In genomic region chr1:170431312-170431711, GRCm38 (mm10) we compare ENCODE assay signal across 10 mouse cellular contexts.
DNase-seq lines count a peak whose midpoint lies in the region; ATAC-seq and TF ChIP-seq lines count a peak whose summit lies in the region.
"Had no signal": no experiment of that assay in that cellular context is flagged by ENCODE, and none has a peak within 500 bp of the region (broad histone marks: within the 10 kb centered on the region; RNA-seq: fewer than 3 reads in every experiment).

No protein-coding gene starts in this region.

- 0 out of 2 replicates have a peak, but pooled peaks cover 4% of the 10 kb centered on the region for H3K4me1 ChIP-seq in hindbrain, postnatal 0 days (ENCODE audit: insufficient read depth, low read length)
- no peaks in the 10 kb centered on the region for H3K4me1 ChIP-seq in hindbrain, embryonic 14.5 days (replicated peaks; ENCODE audit: control insufficient read depth, insufficient read depth, low read length)
- H3K4me1 ChIP-seq in lung, embryonic 16.5 days (replicated peaks; ENCODE audit: control insufficient read depth, insufficient read depth, low read length), result no peaks in the 10 kb centered on the region

- 47% methylated on average over 5 of the region's 5 CpGs for WGBS in hindbrain, postnatal 0 days
- WGBS in hindbrain, embryonic 14.5 days, result 61% methylated on average over 5 of the region's 5 CpGs
- 49% methylated on average over 5 of the region's 5 CpGs for WGBS in lung, embryonic 16.5 days

- no peak for TF ChIP-seq CTCF in hindbrain, postnatal 0 days (IDR thresholded peaks at IDR 0.05; ENCODE audit: low read depth)

- no peak overlapping the region for H3K4me3 ChIP-seq in hindbrain, postnatal 0 days (ENCODE audit: low read length)
- no peak overlapping the region for H3K4me3 ChIP-seq in hindbrain, embryonic 14.5 days (replicated peaks; ENCODE audit: low read length)
- H3K4me3 ChIP-seq in lung, embryonic 16.5 days (ENCODE audit: low read length), result no peak overlapping the region

- H3K9ac ChIP-seq in hindbrain, postnatal 0 days (replicated peaks; ENCODE audit: low read length), result no peak overlapping the region
- H3K9ac ChIP-seq in hindbrain, embryonic 14.5 days, result no peak overlapping the region
- no peak overlapping the region for H3K9ac ChIP-seq in lung, embryonic 16.5 days (ENCODE audit: low read length)
- H3K9ac ChIP-seq: liver, postnatal 0 days had no signal

- H3K27me3 ChIP-seq in hindbrain, postnatal 0 days (ENCODE audit: insufficient read depth, low read length), result no peaks in the 10 kb centered on the region
- no peaks in the 10 kb centered on the region for H3K27me3 ChIP-seq in hindbrain, embryonic 14.5 days (ENCODE audit: control insufficient read depth, insufficient read depth, low read length)
- H3K27me3 ChIP-seq in lung, embryonic 16.5 days (ENCODE audit: control insufficient read depth, insufficient read depth, low read depth, low read length), result no peaks in the 10 kb centered on the region; the same call in 1 of the 2 replicates

- H3K4me2 ChIP-seq in hindbrain, postnatal 0 days (ENCODE audit: low read depth, low read length), result no peak overlapping the region
- H3K4me2 ChIP-seq in hindbrain, embryonic 14.5 days (replicated peaks), result no peak overlapping the region
- no peak overlapping the region for H3K4me2 ChIP-seq in lung, embryonic 16.5 days (ENCODE audit: low read depth, low read length)

- H3K27ac ChIP-seq in hindbrain, postnatal 0 days, result no peak overlapping the region
- no peak overlapping the region for H3K27ac ChIP-seq in hindbrain, embryonic 14.5 days
- H3K27ac ChIP-seq in lung, embryonic 16.5 days (ENCODE audit: low read length), result no peak overlapping the region

- peak; percentile 45 for DNase-seq in hindbrain, postnatal 0 days (ENCODE audit: low spot score)
- no peak for DNase-seq in hindbrain, embryonic 14.5 days (ENCODE audit: low spot score)
- no peak for DNase-seq in lung, adult 18-20 months
- peak; percentile 61 for DNase-seq in forelimb bud, embryonic 11.5 days (ENCODE audit: low read depth, low spot score)
- peak; percentile 45 for DNase-seq in heart, postnatal 4 days
- no peak for DNase-seq in gastrocnemius, postnatal 14 days
- no peak for DNase-seq in thymus, adult 18-20 months
- DNase-seq: kidney, postnatal 14 days; liver, postnatal 0 days had no signal

- intact Hi-C loops in gastrocnemius, postnatal 14 days (cut with DNase I; ENCODE audit: low total_unique reads), result no loop called here

- no peaks in the 10 kb centered on the region for H3K36me3 ChIP-seq in hindbrain, postnatal 0 days (ENCODE audit: insufficient read depth, low read length)
- H3K36me3 ChIP-seq in hindbrain, embryonic 14.5 days (replicated peaks; ENCODE audit: control insufficient read depth, insufficient read depth), result no peaks in the 10 kb centered on the region
- H3K36me3 ChIP-seq in lung, embryonic 16.5 days (ENCODE audit: control insufficient read depth, insufficient read depth, low read length), result no peaks in the 10 kb centered on the region

- H3K9me3 ChIP-seq in hindbrain, postnatal 0 days (ENCODE audit: low read length), result no peaks in the 10 kb centered on the region
- no peaks in the 10 kb centered on the region for H3K9me3 ChIP-seq in hindbrain, embryonic 14.5 days (ENCODE audit: control insufficient read depth, low read length)
- no peaks in the 10 kb centered on the region for H3K9me3 ChIP-seq in lung, embryonic 16.5 days (ENCODE audit: control insufficient read depth, low read length)

- ATAC-seq in hindbrain, postnatal 0 days, result peak; percentile 83
- no peak for ATAC-seq in hindbrain, embryonic 14.5 days (ENCODE audit: low FRiP score)
- peak; percentile 67 for ATAC-seq in lung, embryonic 16.5 days (ENCODE audit: low read depth)
- ATAC-seq: liver, postnatal 0 days had no signal

Comparison
In these comparisons a context has a peak if more than half of its experiments do, and no peak if none do; other contexts are left out.
1. DNase-seq: peak in hindbrain, postnatal 0 days (single experiment), forelimb bud, embryonic 11.5 days (single experiment) and heart, postnatal 4 days (single experiment); none in hindbrain, embryonic 14.5 days (single experiment), lung, adult 18-20 months (0 of 2), gastrocnemius, postnatal 14 days (single experiment) and thymus, adult 18-20 months (0 of 2).